Mouse (Mus musculus) retina, embryonic 14.5 days (tissue): ENCODE measurements around the gene Cacna1i.
A peak's percentile ranks its signal among the peaks of the same experiment; 100 is the strongest.

Experiments
- DNase-seq: peaks from one replicate; pipeline ENCODE4 v3.0.0-alpha.2; 2015; ENCODE audit warnings: low spot score

Cacna1i gene

DNA sequence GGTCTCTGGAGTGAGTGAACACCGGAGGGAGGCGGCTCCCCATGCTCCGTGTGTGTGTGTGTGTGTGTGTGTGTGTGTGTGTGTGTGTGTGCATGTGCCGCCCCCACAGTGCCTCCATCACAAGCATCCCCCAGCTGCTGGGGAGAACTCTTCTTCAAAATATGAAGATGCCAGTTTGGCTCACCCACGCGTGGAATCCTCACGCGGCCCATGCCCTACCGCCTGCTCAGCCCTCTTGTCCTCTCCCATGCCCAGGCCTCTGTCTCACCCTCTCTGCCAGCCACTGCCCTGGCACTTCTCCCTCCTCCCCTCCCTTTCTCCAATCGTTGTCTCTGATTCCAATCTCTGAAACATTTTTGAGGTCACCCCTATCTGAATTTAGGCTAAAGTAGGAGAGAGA lies 47.7 kb downstream of the Cacna1i start:
- DNase-seq = no peak

DNA sequence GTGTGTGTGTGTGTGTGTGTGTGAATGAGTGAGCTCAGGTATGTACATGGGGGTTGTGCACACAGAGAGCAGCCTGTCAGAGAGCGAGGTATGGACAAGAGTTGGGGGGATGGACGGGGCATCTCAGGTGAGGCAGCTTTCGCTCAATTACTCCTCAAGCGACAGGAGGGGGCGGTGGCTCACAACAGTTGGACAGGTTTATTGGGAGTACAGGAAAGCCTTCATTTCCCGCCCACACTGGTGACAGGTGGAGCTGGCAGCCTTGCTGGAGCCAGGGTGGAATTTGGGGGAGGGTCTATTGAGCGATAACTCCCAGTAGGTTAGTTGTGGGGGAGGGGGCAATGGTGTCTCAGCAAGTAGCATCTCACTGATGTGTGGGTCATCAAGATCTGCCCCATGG lies 48.2 kb downstream of the Cacna1i start:
- DNase-seq = no peak

DNA sequence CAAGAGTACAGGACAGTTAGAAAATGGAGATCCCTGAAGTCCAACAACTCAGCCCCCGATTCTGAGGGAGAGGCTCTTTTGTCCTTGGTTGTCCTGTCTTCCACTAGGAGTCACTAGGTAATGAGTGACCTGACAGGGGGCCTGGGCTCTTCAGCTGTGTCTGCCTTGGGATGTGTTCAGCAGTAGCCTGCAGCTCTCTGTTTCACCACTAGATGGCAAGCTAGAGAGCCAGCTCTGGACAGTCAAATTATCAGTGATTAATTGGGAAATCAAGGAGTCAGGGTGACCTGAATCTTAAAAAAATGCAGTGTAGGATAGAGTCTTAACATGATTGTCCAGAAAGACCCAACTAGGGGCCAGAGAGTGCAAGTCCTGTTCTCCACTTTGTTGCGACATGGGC lies 53.3 kb downstream of the Cacna1i start:
- DNase-seq = peak; percentile 79

DNA sequence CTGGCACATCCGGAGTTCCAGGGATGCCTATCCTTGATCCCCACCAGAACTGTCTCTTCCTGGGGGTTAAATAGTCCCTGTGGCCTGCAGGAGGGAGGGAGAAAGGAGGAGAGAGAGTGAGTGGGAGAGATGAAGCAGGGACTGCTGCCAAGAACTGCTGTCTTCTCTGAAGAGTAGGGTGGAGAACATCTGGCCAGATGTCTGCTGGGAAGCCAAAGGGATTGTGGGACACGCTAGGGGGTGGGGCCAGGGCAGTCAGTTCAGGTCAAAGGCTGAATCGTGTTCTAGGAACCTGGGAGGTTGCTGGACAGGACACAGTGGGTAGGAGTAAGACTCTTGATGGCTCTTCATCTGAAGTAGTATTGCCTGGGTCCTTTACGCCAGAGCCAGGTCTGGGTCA lies 55.4 kb downstream of the Cacna1i start:
- DNase-seq = no peak

DNA sequence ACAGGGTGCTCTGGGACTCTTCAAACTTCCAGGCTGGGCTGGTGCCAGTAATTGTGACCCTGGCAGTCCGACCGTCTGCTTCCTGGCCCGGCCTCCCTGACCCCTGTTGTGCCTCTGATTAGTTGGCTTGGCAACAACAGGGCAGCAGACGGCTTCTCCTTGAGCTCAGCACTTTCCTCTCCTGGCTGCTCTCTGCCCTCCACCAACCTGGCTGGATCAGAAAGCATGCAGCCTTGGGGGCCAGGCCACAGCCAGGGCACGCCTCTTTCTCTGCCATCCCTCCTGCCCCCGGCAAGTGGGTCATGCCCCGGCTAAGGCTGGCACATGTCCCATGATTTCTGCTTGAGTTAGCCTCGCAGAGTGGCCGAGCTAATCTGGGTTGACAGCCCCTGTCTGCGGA lies 56.0 kb downstream of the Cacna1i start:
- DNase-seq = peak; percentile 56

DNA sequence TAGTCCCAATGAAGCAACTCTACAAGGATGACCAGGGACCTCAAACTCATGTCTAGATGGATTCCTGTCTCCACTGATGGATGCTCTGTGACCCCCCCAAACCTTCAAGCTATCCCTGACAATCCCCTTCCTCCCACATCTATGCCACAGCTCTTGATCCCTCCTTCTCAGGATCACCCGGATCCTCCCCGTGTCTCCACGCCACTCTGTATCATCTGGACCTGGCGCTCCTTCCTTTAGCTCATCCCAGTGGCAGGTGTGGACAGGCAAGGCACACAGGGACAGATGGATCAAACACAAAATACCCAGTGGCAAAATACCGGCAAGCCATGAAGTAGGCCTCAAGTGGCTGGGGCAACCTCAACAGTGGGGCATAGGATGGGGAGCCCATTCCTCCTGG lies 56.7 kb downstream of the Cacna1i start:
- DNase-seq = no peak

DNA sequence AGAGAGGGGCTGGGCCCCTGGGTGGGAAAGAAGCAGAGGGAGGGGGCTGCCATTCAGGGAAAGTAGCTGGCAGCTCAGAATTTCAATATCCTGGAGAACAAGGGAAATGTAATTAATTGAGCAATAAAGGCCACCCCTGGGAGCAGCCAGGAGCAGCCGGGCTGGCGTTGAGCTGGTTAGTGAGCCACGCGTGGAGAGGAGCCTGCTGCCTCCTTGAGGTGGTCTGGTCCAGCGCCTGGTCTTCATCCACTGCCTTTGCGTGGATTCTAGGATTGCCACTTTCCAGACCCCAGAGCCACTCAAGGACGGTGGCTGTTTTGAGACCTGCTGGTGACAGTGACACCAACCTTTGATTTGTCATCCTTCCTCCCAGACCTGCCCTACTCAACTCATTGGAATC lies 59.5 kb downstream of the Cacna1i start:
- DNase-seq = no peak

DNA sequence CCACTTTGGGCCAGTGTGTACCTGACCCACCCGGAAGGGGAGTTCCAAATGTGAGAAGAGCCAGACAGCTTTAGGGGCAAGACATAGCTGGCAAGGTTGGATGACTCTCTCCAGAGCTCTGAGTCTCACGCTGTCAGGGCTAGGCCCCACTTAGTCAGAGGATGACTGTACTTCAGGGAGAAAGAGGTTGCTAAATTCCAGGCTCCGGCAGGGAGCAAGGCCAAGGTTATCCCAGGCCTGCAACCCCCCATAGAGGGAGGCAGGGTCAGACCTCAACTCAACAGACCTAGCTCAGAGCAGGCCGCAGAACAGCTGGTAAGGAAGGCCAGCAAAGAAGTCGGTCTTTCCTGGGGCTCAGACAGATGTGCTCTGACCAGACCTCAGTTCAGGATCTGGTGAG lies 63.4 kb downstream of the Cacna1i start:
- no peak for DNase-seq

DNA sequence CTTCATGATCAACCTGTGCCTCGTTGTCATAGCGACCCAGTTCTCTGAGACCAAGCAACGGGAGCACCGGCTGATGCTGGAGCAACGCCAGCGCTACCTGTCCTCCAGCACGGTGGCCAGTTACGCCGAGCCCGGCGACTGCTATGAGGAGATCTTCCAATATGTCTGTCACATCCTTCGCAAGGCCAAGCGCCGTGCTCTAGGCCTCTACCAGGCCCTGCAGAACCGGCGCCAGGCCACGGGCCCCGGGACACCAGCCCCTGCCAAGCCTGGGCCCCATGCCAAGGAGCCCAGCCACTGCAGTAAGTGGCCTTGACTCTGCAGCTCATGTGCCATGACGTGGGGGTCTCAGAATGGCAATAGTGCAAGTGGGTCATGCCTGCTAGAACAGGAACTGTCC lies 71.8 kb downstream of the Cacna1i start:
- no peak for DNase-seq

DNA sequence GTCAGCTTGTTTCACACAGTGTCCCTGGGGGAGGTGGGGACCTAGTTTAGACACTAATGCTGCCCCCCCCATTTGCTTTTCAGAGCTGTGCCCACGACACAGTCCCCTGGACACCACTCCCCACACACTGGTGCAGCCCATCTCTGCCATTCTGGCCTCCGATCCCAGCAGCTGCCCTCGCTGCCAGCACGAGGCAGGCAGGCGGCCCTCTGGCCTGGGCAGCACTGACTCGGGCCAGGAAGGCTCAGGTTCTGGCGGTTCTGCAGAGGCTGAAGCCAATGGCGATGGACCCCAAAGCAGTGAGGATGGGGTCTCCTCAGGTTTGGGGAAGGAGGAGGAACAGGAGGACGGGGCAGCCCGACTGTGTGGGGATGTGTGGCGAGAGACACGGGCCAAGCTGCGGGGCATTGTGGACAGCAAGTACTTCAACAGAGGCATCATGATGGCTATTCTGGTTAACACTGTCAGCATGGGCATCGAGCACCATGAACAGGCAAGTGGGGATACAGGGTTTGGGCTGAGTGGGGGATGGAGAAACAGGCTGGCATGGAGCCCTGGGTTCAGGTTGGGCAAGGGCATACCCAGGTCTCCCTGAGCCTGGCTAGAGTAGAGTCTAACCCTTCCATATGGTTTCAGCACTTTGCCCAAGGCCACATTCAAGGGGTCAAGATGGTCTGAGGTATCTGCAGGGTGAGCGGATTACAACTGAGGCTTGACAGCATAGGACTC lies 74.9 kb downstream of the Cacna1i start:
- DNase-seq = no peak

DNA sequence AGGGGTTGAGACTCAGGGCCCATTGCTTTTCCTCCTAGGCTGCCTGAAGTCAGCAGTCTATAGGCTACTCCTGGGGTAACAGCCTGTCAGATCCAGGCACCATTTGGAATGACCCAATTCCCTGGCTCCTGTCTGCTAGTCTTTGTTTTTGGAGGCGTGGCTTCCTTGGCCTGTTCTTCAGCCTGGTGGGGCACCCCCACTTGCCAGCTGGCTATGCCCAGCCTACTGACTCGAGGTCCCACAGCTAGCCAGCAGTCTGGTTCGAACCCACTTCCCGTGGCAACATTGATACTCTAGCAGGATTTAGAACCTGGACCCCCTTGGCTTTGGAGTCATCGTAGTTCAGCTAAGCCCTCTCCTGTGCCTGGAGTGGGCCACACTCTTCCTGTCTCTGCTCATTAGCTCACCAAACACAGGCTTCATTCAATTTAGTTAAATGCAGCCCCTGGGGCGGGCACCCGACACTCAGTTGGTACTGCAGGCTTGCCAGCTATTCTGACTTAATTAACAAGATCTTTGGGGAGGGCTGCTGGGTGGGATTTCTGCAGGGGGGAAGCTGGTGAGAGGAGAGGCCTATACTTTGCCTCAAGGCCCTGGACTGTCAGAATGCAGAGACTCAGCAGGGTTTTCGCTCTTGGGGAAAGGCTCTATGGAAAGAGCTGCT lies 75.6 kb downstream of the Cacna1i start:
- DNase-seq = peak; percentile 69

DNA sequence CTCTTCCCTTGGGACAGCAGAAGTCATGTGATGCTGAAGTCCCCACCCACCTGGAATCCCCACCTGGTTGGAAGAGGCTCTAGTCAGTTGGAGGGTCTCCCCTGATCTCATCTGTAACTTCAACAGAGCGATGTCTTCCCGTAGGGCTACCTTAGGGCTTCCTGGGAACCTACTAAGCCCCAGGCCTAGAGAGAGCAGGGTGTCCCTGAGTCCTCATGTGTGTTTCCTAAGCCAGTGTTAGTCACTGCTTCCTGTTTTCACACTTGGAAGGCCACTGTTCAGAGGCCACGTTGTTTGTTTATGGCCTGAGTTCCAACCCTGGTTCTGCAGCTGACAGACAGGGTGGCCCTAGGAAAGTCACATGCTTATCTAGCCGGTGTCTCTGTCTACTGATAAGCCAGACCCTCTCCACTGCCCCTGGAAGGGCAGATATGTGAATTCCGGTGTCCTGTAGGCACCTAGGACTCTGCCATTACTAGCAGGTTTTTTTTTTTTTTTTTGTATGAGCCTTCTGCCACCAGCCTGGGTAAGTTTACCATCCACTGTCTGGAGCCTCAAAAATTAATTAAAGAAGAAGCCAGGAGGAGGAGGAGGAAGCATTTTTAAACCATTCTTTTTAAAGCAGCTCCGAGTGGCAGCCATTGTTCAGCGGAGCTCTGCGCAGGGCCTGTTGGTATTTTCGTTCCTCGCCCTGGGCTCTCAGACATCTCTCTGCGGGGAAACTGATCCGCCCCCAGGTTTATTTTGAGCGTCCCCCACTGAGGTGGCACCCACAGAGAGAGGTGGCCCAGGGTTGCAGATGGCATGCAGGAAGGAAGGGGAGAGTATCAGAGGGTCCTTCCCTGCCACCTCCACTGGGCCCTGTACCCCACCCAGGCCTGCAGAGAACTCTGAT lies 77.0 kb downstream of the Cacna1i start:
- no peak for DNase-seq

DNA sequence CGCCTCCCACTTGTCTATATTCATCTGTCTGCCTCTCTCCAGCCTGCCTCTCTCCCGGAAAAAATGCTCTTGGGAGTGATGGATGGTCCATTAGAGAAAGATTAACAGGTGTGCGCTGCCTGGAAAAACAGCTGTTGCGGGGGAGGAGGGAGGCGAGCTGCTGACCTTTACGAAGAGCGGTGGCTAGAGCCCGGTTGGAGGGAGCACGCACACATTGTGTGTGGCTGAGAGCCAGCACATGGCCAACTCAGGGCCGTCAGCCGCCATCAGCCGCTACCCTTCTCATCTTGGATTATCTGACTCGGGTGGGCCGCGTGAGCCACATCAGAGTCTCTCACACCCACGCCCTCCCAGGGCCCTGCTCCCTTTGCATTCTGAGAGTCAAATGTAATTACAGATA lies 79.9 kb downstream of the Cacna1i start:
- DNase-seq = peak; percentile 60

DNA sequence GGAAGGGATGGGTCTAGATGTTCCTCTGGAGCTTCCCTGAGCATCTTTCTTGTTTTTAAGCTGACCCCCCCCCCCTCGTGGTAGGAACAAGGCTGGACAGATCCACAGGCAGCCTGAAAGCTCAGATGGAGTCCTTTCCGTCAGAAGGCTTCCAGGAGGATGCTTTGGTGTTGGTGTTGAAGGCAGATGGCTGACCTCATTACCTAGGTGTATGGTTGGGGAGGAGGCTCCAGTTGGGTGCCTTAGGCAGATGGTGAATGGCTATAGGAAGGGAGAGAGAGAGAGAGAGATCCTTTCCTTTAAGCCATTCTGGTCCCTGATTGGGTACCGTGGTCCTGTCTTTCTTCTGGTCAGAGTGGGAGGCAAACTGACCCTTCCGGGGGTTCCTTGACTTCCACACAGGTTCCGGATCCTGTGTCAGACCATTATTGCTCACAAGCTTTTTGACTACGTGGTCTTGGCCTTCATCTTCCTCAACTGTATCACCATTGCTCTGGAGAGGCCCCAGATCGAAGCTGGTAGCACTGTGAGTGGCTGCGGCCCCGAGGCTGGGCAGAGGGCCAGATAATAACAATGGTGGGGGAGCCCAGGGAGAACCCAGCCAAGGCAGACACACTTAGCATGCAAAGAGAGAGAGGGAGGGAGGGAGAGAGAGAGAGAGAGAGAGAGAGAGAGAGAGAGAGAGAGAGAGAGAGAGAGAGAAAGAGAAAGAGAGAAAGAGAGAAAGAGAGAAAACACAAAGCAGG lies 86.4 kb downstream of the Cacna1i start:
- DNase-seq = no peak

DNA sequence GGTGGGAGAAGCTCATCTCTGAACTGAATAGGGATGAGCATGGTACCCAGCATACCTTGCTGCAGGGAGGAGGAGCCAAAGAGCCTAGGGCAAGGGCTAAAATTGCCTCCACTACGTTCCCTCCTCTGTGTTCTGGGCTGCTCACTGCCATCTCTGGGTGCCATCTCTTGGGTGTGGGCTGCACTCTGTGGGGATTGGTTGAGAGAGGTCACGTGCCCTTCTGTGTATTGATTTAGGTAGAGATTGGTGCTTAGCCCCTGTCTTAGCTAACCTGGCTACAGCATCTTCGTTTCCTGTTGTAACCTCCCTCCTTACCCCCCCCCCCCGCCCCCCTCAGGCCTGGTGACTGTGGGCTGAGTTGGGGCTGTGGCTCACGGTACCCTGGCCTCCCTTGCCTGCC lies 87.8 kb downstream of the Cacna1i start:
- no peak for DNase-seq

DNA sequence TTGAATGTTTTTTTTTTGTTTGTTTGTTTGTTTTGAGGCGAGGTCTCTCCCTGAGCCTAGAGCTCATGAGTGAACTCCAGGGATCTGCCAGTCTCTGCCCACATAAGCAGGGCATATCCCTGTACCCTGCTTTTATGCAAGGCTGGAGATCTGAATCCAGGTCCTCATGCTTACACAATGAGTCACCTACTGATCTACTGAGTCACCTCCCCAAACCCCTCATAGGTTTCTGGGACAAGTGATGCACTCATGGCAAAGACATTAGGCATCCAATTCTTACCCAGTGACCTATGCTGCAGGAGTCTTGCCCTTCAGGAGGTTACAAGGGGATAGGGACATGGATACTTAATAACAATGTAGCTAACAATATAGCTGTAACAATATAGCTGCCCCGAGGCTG lies 100.1 kb downstream of the Cacna1i start:
- no peak for DNase-seq

DNA sequence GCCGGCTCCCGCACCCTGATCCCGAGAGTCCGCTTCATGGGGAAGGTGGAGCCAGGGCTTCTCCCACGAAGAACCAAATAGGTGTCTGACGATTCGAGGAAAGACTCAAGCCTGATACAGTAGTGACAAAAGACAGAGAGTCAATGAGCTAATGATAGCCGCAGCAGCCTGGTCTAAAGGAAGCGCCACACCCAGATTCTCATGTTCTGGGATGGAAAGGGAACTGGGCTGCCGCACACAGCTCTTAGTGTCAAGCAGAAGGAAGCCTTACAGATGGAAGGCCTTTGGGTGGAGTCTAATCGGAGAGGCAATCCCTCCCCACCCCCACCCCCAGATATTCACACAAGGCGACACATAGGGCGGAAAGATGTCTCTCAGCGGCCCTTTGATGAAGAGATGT lies 104.8 kb downstream of the Cacna1i start:
- no peak for DNase-seq

DNA sequence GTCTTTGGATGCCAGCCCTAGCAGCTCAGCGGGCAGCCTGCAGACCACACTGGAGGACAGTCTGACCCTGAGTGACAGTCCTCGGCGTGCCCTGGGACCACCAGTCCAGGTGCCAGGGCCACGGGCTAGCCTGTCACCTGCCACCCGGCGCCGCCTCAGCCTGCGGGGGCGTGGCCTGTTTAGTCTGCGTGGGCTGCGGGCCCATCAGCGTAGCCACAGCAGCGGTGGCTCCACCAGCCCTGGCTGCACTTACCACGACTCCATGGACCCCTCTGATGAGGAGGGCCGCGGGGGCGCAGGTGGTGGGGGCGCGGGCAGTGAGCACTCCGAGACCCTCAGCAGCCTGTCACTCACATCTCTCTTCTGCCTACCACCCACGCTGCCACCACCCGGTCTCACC lies 108.0 kb downstream of the Cacna1i start:
- no peak for DNase-seq

DNA sequence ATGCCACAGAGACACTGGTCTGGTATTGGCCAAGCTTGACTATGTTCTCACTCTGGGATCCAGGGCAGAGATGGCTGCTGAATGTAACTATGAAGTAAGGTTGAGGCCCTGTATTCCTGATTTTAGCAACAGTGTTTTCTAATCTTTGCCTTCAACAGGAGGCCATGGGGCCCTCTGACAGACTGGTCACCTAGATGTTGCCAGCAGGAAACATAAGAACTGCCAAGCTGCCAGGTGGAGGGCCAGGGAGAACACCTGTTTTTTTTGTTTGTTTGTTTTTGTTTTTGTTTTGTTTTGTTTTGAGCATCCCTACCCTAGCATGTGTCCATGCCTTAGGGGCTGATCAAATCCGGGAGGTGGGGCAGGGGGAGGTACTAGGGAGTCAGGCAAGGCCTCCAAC lies 112.4 kb downstream of the Cacna1i start:
- no peak for DNase-seq

DNA sequence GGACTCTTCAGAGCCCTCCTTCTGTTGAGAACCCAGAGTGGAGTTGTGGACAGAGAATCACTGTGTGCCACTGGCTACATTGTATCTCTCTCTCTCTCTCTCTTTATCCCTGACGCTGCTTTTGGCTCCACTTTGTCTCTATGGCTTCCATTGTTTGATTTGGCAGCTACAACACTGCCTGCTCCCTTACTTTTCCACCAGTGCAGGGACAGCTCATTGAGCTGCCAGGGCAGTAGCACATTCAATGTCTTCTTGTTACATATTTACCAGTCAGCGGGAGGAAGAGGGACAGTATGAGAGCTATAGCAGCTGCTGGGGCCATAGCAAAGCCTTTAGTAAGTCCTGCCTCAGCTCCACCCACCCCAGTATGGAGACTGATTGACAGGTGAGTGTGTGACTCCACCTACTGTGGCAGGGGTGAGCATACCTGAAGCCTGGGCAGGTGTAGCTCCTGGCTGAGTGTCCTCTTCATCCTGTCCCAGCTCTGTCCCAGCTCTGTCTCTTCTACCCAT lies 114.4 kb downstream of the Cacna1i start:
- DNase-seq = no peak

DNA sequence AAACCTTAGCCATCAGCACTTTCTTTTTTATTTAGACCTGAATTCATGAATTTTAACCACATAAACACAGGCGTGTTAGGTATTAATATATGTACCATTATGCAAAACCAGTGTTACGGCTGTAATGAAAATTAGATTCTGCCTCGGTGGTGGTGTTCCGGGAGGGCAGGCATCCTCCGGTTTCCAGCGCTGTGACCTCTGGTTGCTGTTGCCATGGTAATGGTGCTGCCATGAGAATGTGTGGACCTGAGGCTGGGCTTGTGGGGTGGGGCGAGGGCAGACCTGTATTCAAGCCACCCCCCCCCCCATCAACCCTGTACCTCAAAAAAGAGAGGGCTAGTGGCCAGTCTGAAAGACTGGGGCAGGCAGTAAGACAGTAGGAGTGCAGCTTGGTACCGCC lies 114.9 kb downstream of the Cacna1i start:
- DNase-seq = no peak

DNA sequence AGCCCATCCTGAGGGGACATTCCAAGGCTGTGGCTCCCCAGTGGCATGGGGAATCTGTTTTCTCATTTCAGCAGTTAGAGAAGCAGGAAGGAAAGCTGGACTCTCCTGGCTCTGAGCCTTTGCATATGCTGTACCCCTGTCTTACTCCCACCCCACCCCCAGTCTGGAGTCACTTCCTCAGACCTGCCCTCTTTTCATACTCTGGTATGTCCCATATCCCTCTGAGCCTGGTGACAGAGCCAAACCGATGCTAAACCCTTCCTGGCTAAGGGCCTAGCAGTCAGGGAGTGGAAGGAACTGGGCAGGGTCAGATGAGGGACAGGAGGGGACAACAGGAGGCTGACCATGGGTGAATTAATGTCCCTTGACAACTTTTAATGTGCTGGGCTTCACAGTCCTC lies 120.8 kb downstream of the Cacna1i start:
- DNase-seq = no peak
